Mouse (Mus musculus): ENCODE data around the gene Klf12.
"Not testable (repeated sequence)": the region's sequence is repeated elsewhere in the genome, so short reads cannot be mapped to it uniquely, and the experiment has no call there.

Gene Klf12

DNA sequence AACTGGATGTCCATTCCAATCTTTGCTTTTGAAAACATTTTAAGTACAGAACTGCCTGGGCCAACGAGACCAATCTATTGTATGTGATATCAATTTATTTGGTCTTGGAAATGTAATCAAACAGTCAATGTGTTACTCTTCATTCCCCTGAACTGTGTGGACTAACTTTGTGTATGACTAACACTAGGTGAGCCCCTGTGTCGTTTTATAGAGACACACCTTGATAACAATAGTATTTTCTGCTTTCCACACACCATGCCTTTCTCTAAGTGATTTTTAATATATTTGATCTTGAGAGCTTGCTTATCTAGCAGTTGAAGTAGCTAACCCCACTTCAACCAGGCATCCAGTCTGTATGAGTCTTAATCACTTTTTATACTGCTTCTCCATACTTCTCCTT is 398.0 kb downstream of the Klf12 start:
- no peak for DNase-seq (ENCODE audit: low spot score in 2 of 2)

DNA sequence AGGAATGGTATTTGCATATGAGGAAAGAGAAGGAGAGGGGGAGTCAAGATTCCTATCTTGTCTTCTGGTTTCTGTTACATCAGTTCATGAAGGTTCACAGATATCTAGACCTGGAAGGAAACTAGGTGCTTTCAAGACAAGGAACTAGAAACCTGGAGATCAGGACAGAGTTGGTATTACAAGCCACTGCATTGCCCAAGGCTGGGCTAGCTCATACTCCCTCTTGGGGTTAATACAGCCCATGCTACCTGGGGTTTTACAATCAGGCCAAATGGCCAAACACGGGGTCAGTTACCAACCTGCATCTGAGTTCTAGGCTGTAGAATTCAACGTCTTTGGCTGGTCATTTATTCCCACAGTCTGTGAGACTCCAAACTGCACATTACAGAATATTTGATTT is 398.9 kb downstream of the Klf12 start:
- DNase-seq (ENCODE audit: low spot score in 2 of 2), result no peak

DNA sequence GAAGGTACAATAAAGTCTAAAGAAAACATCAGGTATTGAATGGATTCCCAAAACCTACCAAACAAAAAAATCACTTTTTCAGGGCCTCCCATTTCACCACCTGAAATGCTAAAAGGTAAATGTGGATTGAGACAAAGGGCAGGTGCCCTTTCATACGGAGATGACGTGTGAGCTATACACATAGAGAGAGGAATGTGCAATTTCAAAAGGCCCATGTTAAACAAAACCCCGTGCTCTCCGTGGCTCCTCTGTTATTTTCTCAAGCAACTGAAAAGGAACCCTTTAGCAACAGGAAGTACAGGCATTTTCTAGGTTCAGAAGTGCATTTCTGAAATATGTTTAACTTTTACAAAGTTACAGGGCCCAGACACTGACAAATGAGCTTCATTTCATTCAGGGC is 399.4 kb downstream of the Klf12 start:
- no peak for DNase-seq (ENCODE audit: low spot score in 2 of 2)

GRCm38 (mm10) chr14:99876791-99877578 is 407.5 kb downstream of the Klf12 start:
- DNase-seq (ENCODE audit: low spot score in 2 of 2), result no peak

- DNase-seq (ENCODE audit: low spot score in 2 of 2), result no peak
Measured at GRCm38 (mm10) chr14:99873725-99874124, 410.8 kb downstream of the Klf12 start.

GRCm38 (mm10) chr14:99856158-99857011 is 428.1 kb downstream of the Klf12 start:
- no peak for DNase-seq (ENCODE audit: low spot score in 2 of 2)

GRCm38 (mm10) chr14:99854467-99854807 is 430.0 kb downstream of the Klf12 start:
- DNase-seq (ENCODE audit: low spot score in 2 of 2), result not testable (repeated sequence)

DNA sequence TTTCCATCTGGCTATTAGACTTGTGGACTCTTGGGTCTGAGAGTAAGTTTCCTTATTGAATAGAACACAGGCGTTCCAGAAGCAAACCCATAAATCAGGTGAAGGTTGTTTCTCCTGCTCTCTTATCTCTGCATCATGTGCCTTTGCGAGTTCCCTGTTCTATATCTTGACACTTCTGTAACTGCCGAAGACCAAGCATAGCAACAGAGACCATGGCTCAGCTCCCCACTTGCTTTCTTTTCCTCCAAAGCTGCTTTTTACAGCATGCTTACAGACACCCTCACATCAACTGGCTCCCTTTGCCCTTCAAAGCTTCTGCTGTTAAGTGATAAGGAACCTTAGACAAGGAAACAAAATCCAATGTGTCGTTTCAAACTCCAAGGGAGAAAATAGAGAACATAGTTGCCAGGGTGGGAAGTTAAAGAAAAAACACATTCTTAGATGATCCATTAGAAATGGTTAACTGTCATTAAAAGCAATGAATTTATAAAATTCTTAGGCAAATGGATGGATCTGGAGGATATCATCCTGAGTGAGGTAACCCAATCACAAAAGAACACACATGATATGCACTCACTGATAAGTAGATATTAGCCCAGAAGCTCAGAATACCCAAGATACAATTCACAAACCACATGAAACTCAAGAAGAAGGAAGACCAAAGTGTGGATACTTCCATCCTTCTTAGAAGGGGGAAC is 430.6 kb downstream of the Klf12 start:
- DNase-seq (ENCODE audit: low spot score in 2 of 2), result not testable (repeated sequence)

- DNase-seq (ENCODE audit: low spot score in 2 of 2), result no peak
Measured at GRCm38 (mm10) chr14:99850350-99850749, 434.1 kb downstream of the Klf12 start.

DNA sequence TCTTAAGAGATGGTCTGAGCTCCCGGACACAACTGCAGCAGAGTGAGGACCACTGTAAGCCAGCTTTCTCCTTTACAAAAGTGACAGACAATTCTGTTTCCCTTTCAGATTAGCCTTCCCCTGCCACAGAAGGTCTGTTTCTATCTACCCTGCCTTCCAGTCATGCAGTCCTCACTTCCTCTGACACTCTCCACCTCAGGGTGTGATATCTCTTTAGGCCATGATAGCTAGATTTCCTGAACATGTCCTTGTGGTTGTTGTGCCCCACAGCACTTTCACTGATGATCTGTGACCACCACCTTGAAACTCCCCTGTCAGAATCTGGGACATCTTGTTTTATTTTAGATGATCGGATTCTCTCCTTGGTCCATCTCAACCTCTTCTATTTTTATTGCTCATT is 437.0 kb downstream of the Klf12 start:
- DNase-seq (ENCODE audit: low spot score in 2 of 2), result no peak

GRCm38 (mm10) chr14:99826713-99827112 is 457.8 kb downstream of the Klf12 start:
- DNase-seq (ENCODE audit: low spot score in 2 of 2), result no peak
